Mouse (Mus musculus): ENCODE results near the gene Rbfox2. TPM values are rescaled to one million over a fixed set of nuclear protein-coding genes. Genes with fewer than 3 reads are reported as not detected.

Rbfox2 gene
- polyA plus RNA-seq, 1 experiment from 2014 or later, result 56.8 TPM

DNA sequence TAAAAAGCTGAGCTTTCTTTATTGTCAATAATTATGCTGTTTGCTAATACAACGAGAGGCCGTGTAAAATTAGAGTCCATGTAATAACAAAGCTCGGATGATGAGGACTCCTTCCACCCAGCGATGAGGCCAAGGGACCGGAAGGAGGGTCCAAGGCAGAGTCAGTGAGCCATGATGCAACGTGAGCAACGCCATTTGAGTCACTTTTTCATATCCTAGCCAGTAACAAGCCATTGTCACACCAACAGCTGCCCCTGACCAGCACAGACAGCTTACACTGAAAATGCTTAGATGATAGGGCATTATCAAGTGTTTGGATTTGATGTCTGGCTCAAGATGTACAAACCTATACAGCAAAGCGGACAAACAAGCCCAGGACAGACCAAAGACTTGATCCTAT lies 155.6 kb downstream of the Rbfox2 start:
- H3K4me2 ChIP-seq, result peak overlapping the region; percentile 49
- H3K9ac ChIP-seq, result no peak overlapping the region
- H3K4me3 ChIP-seq (replicated peaks), result peak overlapping the region; percentile 62
- H3K36me3 ChIP-seq, result no peaks in the 10 kb centered on the region
- H3K9me3 ChIP-seq, result no peaks in the 10 kb centered on the region
- H3K27ac ChIP-seq, result peak overlapping the region; percentile 84
- H3K4me1 ChIP-seq, result peaks cover 35% of the 10 kb centered on the region
- WGBS, result 40% methylated on average over 8 of the region's 8 CpGs
- no peak for ATAC-seq (ENCODE audit: insufficient read depth, low FRiP score, low read depth)
- no peaks in the 10 kb centered on the region for H3K27me3 ChIP-seq (replicated peaks)

DNA sequence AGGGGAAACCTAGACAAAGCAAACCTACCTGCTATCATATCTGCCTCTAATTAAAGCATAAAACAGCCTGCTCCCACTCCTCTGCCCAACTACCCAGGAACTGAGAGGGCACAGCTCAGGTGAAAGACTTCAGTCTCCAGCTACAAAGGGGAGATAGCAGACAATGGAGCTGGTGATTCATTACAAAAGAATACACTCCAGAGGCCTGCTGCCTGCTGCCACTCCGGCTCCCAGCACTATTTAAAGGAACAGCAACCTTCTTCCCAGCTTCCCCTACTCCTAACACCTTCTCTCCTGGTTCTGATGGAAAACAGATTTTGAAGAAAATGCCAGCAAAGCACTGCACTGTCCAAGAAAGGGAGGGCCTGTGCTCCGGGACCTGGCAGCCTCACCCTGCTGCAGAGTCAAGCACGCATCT lies 156.4 kb downstream of the Rbfox2 start:
- H3K4me2 ChIP-seq, result peak overlapping the region; percentile 49
- no peaks in the 10 kb centered on the region for H3K9me3 ChIP-seq
- H3K4me3 ChIP-seq (replicated peaks), result peak overlapping the region; percentile 26
- WGBS, result 20% methylated on average over 3 of the region's 3 CpGs
- H3K9ac ChIP-seq, result peak overlapping the region; percentile 29; the same call in 1 of the 2 replicates
- H3K27me3 ChIP-seq (replicated peaks), result no peaks in the 10 kb centered on the region
- peak overlapping the region; percentile 84 for H3K27ac ChIP-seq
- no peaks in the 10 kb centered on the region for H3K36me3 ChIP-seq
- peaks cover 32% of the 10 kb centered on the region for H3K4me1 ChIP-seq
- ATAC-seq (ENCODE audit: insufficient read depth, low FRiP score, low read depth), result peak; percentile 15; the same call in 1 of the 2 replicates

DNA sequence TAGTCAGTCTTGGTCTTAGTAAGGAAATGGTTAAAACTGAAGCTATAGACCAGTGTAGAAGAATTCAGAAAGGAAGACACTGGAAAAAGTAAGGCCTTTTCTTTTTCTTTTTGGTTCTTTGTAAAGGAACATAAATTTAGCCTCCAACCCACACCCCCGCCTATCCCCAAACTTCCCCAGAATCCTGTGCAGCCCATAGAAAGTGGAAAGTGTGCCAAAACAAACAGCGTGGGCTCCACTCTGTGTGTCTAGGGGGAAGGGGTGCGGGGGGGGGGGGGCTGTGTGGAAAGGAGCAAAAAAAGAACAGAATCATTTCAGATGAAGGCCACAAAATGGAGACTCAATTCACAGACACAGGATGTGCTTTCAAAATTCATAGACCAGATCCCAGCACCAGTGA lies 156.8 kb downstream of the Rbfox2 start:
- H3K27ac ChIP-seq, result peak overlapping the region; percentile 84
- no peak for ATAC-seq (ENCODE audit: insufficient read depth, low FRiP score, low read depth)
- H3K9me3 ChIP-seq, result no peaks in the 10 kb centered on the region
- H3K4me3 ChIP-seq (replicated peaks), result peak overlapping the region; percentile 26
- H3K36me3 ChIP-seq, result no peaks in the 10 kb centered on the region
- H3K4me2 ChIP-seq, result peak overlapping the region; percentile 49
- WGBS, result 16% methylated on average over 3 of the region's 3 CpGs
- H3K27me3 ChIP-seq (replicated peaks), result no peaks in the 10 kb centered on the region
- H3K4me1 ChIP-seq, result peaks cover 34% of the 10 kb centered on the region
- no peak overlapping the region for H3K9ac ChIP-seq

DNA sequence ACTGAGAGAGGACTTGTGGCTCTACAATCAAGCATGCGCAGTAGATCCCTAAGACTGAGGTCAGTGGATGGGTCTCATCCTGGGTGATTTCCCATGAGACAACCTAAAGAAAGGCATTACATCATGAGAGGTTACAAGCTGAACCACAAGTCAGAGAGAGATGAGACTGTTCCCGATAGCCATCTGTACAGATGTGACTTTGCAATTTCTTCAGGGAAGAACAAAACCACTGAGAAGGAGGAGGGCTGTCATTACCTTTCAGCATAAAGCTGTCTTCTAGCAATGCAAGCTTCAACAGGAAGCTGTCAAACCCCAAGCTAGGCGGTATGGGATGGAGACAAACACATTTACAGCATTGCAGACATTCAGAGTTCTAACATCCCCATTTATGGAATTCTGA lies 157.3 kb downstream of the Rbfox2 start:
- Histone ChIP-seq H3K4me1 (peaks cover 35% of the 10 kb centered on the region), H3K27ac (peak overlapping the region; percentile 84), H3K27me3 (replicated peaks) (no peaks in the 10 kb centered on the region), H3K9me3 (no peaks in the 10 kb centered on the region), H3K36me3 (no peaks in the 10 kb centered on the region), H3K9ac (no peak overlapping the region), H3K4me3 (replicated peaks) (no peak overlapping the region), H3K4me2 (peak overlapping the region; percentile 49)
- 45% methylated on average over 3 of the region's 3 CpGs for WGBS
- no peak for ATAC-seq (ENCODE audit: insufficient read depth, low FRiP score, low read depth)

DNA sequence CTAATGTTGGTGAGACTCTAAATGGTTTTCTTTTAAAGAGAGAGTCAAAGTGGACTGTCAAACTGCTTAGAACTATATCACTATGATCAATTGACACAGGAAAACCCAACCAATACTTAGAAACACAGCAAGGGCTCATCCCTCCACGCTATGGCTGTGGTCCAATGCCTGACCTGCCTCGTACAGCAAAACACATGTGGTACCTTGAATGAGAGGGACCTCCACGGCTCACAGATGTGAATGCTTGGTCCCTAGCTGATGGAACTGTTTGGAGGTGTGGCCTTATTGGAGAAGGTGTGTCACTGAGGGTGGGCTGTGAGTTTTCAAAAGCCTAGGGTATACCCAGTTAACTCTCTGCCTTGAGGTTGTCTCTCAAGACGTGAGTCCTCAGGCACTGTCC lies 159.9 kb downstream of the Rbfox2 start:
- H3K4me1 ChIP-seq, result peaks cover 36% of the 10 kb centered on the region
- 81% methylated on average over 4 of the region's 4 CpGs for WGBS

DNA sequence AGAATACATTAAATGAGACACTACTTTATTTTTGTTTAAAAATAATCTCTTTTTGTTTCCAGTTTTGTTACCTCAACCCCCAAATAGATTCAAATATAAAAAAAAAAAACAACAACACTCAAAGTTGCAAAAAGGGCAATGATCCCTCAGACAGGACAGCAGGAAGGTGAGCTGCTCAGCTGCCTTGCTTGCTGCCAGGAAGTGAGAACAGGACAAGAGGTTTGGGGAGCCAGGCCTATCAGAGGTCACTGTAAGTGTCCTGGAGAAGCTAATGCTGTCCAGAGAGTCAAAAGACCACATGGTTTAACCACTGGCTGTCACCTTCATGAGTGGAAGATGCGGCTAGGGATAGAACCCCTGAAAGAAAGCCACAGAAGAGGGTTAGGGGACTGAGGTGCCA lies 161.8 kb downstream of the Rbfox2 start:
- no peak for ATAC-seq (ENCODE audit: insufficient read depth, low FRiP score, low read depth)
- WGBS, result 86% methylated on average over 1 of the region's 1 CpGs
- Histone ChIP-seq H3K27ac (no peak overlapping the region), H3K36me3 (0 out of 2 replicates have a peak, but pooled peaks cover 1% of the 10 kb centered on the region), H3K4me2 (no peak overlapping the region), H3K9me3 (no peaks in the 10 kb centered on the region), H3K27me3 (replicated peaks) (no peaks in the 10 kb centered on the region), H3K4me3 (replicated peaks) (no peak overlapping the region), H3K4me1 (peaks cover 23% of the 10 kb centered on the region), H3K9ac (no peak overlapping the region)

More for the DNA sequence above, 159.9 kb downstream of the Rbfox2 start:
- H3K36me3 ChIP-seq, result no peaks in the 10 kb centered on the region
- no peak overlapping the region for H3K4me3 ChIP-seq (replicated peaks)
- H3K9me3 ChIP-seq, result no peaks in the 10 kb centered on the region
- H3K27me3 ChIP-seq (replicated peaks), result no peaks in the 10 kb centered on the region
- no peak overlapping the region for H3K27ac ChIP-seq
- H3K9ac ChIP-seq, result no peak overlapping the region
- ATAC-seq (ENCODE audit: insufficient read depth, low FRiP score, low read depth), result no peak
- H3K4me2 ChIP-seq, result no peak overlapping the region

DNA sequence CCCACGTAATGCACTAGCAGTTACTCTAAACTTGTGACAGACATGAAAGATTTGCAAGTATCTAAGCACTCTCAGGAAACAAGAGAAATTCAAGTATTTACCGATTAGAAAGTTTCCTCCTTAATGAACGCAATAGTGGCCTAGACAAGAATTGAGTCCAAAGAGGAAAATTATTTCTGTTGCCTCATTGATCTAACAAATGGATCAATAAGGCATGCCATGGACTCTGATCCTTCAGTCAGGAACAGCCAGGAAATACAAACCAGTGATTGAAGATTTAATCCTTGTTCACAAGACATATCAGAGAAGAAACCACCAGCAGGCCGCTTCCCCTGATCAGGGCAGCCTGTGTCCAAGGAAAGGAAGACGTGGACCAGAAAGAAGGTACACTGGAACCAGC lies 164.0 kb downstream of the Rbfox2 start:
- 79% methylated on average over 5 of the region's 5 CpGs for WGBS
- H3K27ac ChIP-seq, result peak overlapping the region; percentile 35; the same call in 1 of the 2 replicates
- H3K27me3 ChIP-seq (replicated peaks), result no peaks in the 10 kb centered on the region
- H3K4me1 ChIP-seq, result peaks cover 17% of the 10 kb centered on the region
- H3K36me3 ChIP-seq, result 0 out of 2 replicates have a peak, but pooled peaks cover 3% of the 10 kb centered on the region
- no peak overlapping the region for H3K4me2 ChIP-seq
- H3K9ac ChIP-seq, result no peak overlapping the region
- ATAC-seq (ENCODE audit: insufficient read depth, low FRiP score, low read depth), result no peak
- H3K4me3 ChIP-seq (replicated peaks), result no peak overlapping the region
- no peaks in the 10 kb centered on the region for H3K9me3 ChIP-seq

DNA sequence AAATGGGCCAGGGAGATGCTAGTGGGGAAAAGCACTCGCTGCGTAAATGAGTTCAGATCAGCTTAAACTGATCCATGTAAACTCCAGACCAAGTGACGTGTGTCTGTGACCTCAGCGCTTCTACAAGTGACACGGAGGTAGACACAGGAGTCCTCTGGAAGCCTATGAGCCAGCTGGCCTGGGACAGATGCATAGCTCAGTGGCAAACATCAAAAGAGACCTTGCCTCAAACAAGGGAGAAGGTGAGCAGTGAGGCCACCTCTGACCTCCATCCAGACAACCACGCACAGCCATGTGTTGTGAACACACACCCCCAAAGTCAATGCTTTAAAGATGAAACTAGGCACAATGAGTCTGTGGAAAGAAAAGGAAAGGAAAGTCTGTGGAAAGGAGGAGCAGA lies 164.5 kb downstream of the Rbfox2 start:
- Histone ChIP-seq H3K27me3 (replicated peaks) (no peaks in the 10 kb centered on the region), H3K4me3 (replicated peaks) (no peak overlapping the region), H3K4me1 (peaks cover 17% of the 10 kb centered on the region), H3K36me3 (0 out of 2 replicates have a peak, but pooled peaks cover 3% of the 10 kb centered on the region), H3K4me2 (no peak overlapping the region), H3K9me3 (no peaks in the 10 kb centered on the region), H3K9ac (no peak overlapping the region), H3K27ac (peak overlapping the region; percentile 35; the same call in 1 of the 2 replicates)
- WGBS, result 43% methylated on average over 6 of the region's 6 CpGs
- no peak for ATAC-seq (ENCODE audit: insufficient read depth, low FRiP score, low read depth)

DNA sequence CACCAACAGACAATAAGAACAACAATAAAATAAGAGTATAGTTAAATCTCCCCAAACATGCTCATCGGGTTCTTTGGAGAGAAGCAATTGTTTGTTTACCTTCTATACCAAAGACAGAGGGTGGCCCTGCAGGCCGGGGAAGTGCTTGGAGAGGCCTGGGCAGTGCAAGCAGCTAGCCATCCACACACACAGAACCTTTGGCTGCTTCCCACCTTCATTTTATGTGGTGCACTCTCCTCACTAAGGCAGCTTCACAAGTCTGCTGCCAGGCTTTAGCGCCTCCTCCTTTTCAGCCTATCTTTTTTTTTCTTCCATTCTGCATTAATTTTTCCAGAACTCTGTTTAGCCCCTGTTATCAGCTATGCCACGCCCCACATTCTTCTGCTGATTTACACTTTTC lies 165.1 kb downstream of the Rbfox2 start:
- Histone ChIP-seq H3K4me3 (replicated peaks) (no peak overlapping the region), H3K36me3 (0 out of 2 replicates have a peak, but pooled peaks cover 3% of the 10 kb centered on the region), H3K9me3 (no peaks in the 10 kb centered on the region), H3K9ac (no peak overlapping the region), H3K4me1 (peaks cover 17% of the 10 kb centered on the region), H3K4me2 (no peak overlapping the region), H3K27ac (no peak overlapping the region), H3K27me3 (replicated peaks) (no peaks in the 10 kb centered on the region)
- 49% methylated on average over 4 of the region's 4 CpGs for WGBS
- no peak for ATAC-seq (ENCODE audit: insufficient read depth, low FRiP score, low read depth)

DNA sequence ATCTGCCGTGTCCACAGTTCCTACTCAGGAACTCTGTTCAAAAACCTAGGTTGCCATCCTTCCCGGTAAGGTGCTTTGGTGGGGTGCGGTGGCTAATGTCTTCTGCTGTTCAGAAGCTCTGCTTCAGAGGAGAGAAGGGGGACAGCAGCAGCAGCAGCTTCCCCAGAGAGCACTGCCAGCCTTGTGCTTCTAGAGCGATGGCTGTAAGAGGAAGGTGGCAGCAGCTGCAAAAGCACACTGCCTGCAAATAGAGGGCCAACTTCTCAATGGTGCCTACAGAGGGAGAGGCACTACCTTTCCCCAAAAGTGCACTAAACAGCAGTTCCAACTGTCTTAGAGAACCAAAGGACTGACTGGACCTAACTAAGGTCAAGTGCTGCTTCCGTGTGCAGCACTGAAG lies 168.5 kb downstream of the Rbfox2 start:
- Histone ChIP-seq H3K4me1 (peaks cover 14% of the 10 kb centered on the region), H3K9ac (no peak overlapping the region), H3K4me2 (no peak overlapping the region), H3K4me3 (replicated peaks) (no peak overlapping the region), H3K36me3 (peaks cover 15% of the 10 kb centered on the region; the same call in 1 of the 2 replicates), H3K27me3 (replicated peaks) (no peaks in the 10 kb centered on the region), H3K9me3 (no peaks in the 10 kb centered on the region), H3K27ac (no peak overlapping the region)
- ATAC-seq (ENCODE audit: insufficient read depth, low FRiP score, low read depth), result no peak
- 65% methylated on average over 5 of the region's 5 CpGs for WGBS

DNA sequence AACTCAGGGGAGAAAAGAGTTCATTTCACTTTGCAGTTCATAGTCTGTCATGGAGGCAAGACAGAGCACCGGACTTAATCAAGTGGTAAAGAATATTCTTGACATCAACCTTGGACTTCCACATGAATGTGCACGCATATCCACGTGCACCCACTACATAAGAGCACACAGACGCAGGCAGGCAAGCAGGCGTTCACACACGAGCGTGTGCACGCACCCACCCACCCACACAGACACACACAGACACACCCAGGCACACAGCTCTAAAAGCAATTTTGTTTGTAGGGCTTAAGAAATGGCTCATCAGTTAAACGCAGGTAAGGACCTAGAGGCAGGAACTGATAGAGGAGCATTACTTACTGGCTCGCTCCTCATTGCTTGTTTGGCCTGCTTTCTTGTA lies 172.3 kb downstream of the Rbfox2 start:
- Histone ChIP-seq H3K27ac (no peak overlapping the region), H3K4me1 (peaks cover 5% of the 10 kb centered on the region; the same call in 1 of the 2 replicates), H3K4me3 (replicated peaks) (no peak overlapping the region), H3K4me2 (no peak overlapping the region), H3K27me3 (replicated peaks) (no peaks in the 10 kb centered on the region), H3K9me3 (no peaks in the 10 kb centered on the region), H3K36me3 (peaks cover 21% of the 10 kb centered on the region), H3K9ac (no peak overlapping the region)
- no peak for ATAC-seq (ENCODE audit: insufficient read depth, low FRiP score, low read depth)
- 98% methylated on average over 10 of the region's 10 CpGs for WGBS

DNA sequence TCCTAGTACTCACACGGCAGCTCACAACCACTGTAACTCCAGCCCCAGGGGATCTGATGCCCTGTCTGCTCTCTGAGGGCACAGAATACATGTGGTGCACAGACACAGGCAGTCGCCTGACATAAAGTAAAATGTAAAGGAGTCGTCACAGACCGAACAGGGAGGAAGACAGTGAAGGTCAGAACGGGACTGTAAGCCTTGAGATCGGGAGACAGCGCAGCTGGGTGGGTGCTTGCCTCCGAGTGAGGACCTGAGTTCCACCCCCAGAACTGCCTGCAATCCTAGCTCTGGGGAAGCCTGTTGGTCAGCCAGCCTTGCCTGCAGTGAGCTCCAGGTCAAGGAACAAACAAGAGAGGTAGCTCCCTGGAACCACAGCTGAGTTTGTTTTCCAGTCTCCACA lies 177.7 kb downstream of the Rbfox2 start:
- Histone ChIP-seq H3K9me3 (no peaks in the 10 kb centered on the region), H3K4me1 (no peaks in the 10 kb centered on the region), H3K27ac (no peak overlapping the region), H3K4me2 (no peak overlapping the region), H3K9ac (no peak overlapping the region), H3K4me3 (replicated peaks) (no peak overlapping the region), H3K27me3 (replicated peaks) (no peaks in the 10 kb centered on the region), H3K36me3 (peaks cover 20% of the 10 kb centered on the region; the same call in 1 of the 2 replicates)
- WGBS, result 87% methylated on average over 8 of the region's 8 CpGs
- ATAC-seq (ENCODE audit: insufficient read depth, low FRiP score, low read depth), result no peak

DNA sequence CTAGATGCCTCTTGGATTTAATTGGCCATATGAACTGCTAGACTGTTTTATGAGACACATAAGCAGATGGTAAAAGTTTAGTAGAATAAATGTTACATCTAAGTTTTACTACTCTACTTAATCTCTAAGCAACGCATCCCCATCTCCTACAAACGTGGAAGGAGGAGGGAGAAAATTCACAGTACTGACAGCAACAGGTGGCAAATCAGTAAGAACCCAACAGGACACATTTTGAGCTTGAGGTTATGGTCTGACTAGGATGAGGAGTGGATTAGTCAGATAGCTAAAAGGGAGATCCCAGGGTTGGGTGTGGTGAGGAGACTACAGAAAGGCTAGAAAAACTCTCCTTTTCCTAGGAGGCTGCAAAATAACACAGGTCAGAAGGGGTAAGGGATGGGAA lies 179.1 kb downstream of the Rbfox2 start:
- H3K4me3 ChIP-seq (replicated peaks), result no peak overlapping the region
- no peak for ATAC-seq (ENCODE audit: insufficient read depth, low FRiP score, low read depth)
- no peaks in the 10 kb centered on the region for H3K4me1 ChIP-seq
- no peak overlapping the region for H3K27ac ChIP-seq
- no peak overlapping the region for H3K4me2 ChIP-seq
- no peaks in the 10 kb centered on the region for H3K27me3 ChIP-seq (replicated peaks)
- no peaks in the 10 kb centered on the region for H3K9me3 ChIP-seq
- H3K36me3 ChIP-seq, result peaks cover 16% of the 10 kb centered on the region; the same call in 1 of the 2 replicates
- WGBS, result 80% methylated on average over 2 of the region's 2 CpGs
- no peak overlapping the region for H3K9ac ChIP-seq

Data from stomach, embryonic 15.5 days (tissue).